Mouse (Mus musculus): ENCODE measurements around the gene Arhgdia. TPM values are rescaled to one million over a fixed set of nuclear protein-coding genes. Genes with fewer than 3 reads are reported as not detected.

Gene Arhgdia
- polyA plus RNA-seq, 1 experiment, result 760 TPM

GRCm38 (mm10) chr11:120624680-120625111 lies 43.3 kb upstream of the Arhgdia start:
- Histone ChIP-seq H3K4me3 (ENCODE audit: insufficient read depth, low read length) (peak overlapping the region; percentile 72), H3K27ac (ENCODE audit: insufficient read depth, low read depth, low read length) (peak overlapping the region; percentile 56), H3K4me1 (ENCODE audit: control insufficient read depth, insufficient read depth, low read length) (peaks cover 39% of the 10 kb centered on the region)
- TF ChIP-seq POLR2A (IDR thresholded peaks at IDR 0.05; ENCODE audit: borderline replicate concordance, low read depth, low read length) (no peak), CTCF (IDR thresholded peaks at IDR 0.05; ENCODE audit: low read depth, low read length) (no peak)

GRCm38 (mm10) chr11:120623961-120624679 lies 42.7 kb upstream of the Arhgdia start:
- H3K27ac ChIP-seq (ENCODE audit: insufficient read depth, low read depth, low read length), result peak overlapping the region; percentile 56
- peaks cover 38% of the 10 kb centered on the region for H3K4me1 ChIP-seq (ENCODE audit: control insufficient read depth, insufficient read depth, low read length)
- TF ChIP-seq CTCF (IDR thresholded peaks at IDR 0.05; ENCODE audit: low read depth, low read length), result no peak; the same call in 1 of the 2 replicates
- no peak for TF ChIP-seq POLR2A (IDR thresholded peaks at IDR 0.05; ENCODE audit: borderline replicate concordance, low read depth, low read length)
- H3K4me3 ChIP-seq (ENCODE audit: insufficient read depth, low read length), result peak overlapping the region; percentile 72

DNA sequence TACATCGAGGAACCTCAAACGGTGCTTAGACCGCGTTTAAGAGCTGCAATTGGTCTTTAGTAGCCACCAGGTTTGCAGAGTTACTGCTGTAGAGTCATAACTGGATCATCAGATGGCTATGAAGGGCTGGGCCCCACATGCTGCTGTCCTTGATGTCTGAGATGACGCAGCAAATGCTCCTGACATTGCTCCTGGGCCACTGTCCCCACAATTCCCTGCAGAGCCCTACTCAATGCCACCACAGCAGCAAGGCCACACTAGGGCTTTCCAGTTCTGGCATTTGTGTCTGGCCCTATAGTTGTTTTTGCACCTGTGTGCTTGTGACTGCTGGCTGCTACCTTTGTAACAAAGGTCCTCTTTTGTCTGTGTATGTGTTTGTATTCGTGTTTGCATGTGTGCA lies 41.4 kb upstream of the Arhgdia start:
- H3K4me1 ChIP-seq (ENCODE audit: control insufficient read depth, insufficient read depth, low read length), result peaks cover 31% of the 10 kb centered on the region
- H3K27ac ChIP-seq (ENCODE audit: insufficient read depth, low read depth, low read length), result no peak overlapping the region
- no peak overlapping the region for H3K4me3 ChIP-seq (ENCODE audit: insufficient read depth, low read length)

DNA sequence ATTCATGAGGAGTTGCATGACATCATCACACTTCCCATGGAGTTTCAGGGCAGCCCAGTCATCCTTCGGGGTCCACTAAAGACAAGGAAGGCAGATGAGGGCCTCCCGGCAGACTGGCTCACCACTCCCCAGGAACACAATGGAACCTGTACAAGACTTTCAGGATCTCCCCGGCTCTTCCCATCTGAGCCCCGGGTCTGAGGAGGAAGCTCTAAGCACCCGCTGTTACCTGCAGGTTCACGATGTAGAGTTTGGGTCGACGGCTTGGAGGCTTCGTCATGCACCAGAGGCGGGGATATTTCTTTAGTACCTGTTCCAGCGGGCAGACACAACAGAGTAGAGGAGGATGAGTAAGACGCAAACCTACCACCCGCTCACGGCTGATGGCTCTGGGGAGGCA lies 38.8 kb upstream of the Arhgdia start:
- no peak for TF ChIP-seq POLR2A (IDR thresholded peaks at IDR 0.05; ENCODE audit: borderline replicate concordance, low read depth, low read length)
- no peak for TF ChIP-seq CTCF (IDR thresholded peaks at IDR 0.05; ENCODE audit: low read depth, low read length)
- H3K4me3 ChIP-seq (ENCODE audit: insufficient read depth, low read length), result no peak overlapping the region
- peaks cover 18% of the 10 kb centered on the region for H3K4me1 ChIP-seq (ENCODE audit: control insufficient read depth, insufficient read depth, low read length)
- no peak overlapping the region for H3K27ac ChIP-seq (ENCODE audit: insufficient read depth, low read depth, low read length)

More for the DNA sequence above, 41.4 kb upstream of the Arhgdia start:
- no peak for TF ChIP-seq POLR2A (IDR thresholded peaks at IDR 0.05; ENCODE audit: borderline replicate concordance, low read depth, low read length)
- no peak for TF ChIP-seq CTCF (IDR thresholded peaks at IDR 0.05; ENCODE audit: low read depth, low read length)

GRCm38 (mm10) chr11:120618619-120619535 lies 37.5 kb upstream of the Arhgdia start:
- H3K4me3 ChIP-seq (ENCODE audit: insufficient read depth, low read length), result no peak overlapping the region
- TF ChIP-seq POLR2A (IDR thresholded peaks at IDR 0.05; ENCODE audit: borderline replicate concordance, low read depth, low read length) (no peak), CTCF (IDR thresholded peaks at IDR 0.05; ENCODE audit: low read depth, low read length) (no peak)
- H3K27ac ChIP-seq (ENCODE audit: insufficient read depth, low read depth, low read length), result no peak overlapping the region
- H3K4me1 ChIP-seq (ENCODE audit: control insufficient read depth, insufficient read depth, low read length), result peaks cover 18% of the 10 kb centered on the region

- Histone ChIP-seq H3K4me3 (ENCODE audit: insufficient read depth, low read length) (peak within 1 kb of the TSS; percentile 93), H3K4me1 (ENCODE audit: control insufficient read depth, insufficient read depth, low read length) (peaks cover 17% of the 10 kb centered on the region), H3K27ac (ENCODE audit: insufficient read depth, low read depth, low read length) (peak within 1 kb of the TSS; percentile 73)
- TF ChIP-seq CTCF (IDR thresholded peaks at IDR 0.05; ENCODE audit: low read depth, low read length) (no peak), POLR2A (IDR thresholded peaks at IDR 0.05; ENCODE audit: borderline replicate concordance, low read depth, low read length) (no peak)
These were observed 36.2 kb upstream of the Arhgdia start, which contains the start of gene Pcyt2 for GRCm38 (mm10) chr11:120617519-120618112. TSS of gene Pcyt2 (minus strand) at chr11:120617936.

DNA sequence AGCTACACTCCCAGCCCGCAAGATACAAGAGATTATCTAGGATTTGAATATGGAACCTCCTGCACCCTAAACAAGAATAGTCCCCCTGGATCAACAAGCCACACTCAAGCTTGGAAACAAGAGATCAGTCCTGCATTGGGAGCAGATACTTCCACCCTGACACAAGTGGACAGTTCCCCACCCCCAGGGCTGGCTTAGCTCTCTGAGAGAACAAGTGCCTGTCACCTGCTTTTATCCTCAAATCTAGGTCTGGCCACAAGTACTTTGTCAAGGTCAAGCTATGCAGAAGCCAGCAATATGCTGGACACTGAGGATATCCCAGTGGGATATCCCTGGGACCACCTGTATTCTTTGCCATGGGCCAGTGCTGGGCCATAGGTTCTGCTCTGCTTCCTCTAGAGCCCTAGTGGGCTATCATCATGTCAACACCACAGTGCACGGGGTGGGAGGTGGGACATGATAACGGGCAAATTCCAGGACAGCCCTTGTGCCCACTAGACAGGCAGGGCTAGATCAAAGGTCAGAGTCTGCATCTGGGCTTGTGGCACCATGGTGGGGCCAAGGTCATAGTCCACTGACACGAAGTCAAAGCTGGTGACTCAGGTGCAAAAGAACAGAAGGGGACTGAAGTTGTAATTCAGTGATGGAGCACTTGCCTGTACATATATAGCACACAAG lies 35.3 kb upstream of the Arhgdia start:
- TF ChIP-seq CTCF (IDR thresholded peaks at IDR 0.05; ENCODE audit: low read depth, low read length) (no peak), POLR2A (IDR thresholded peaks at IDR 0.05; ENCODE audit: borderline replicate concordance, low read depth, low read length) (no peak)
- peak overlapping the region; percentile 73 for H3K27ac ChIP-seq (ENCODE audit: insufficient read depth, low read depth, low read length)

DNA sequence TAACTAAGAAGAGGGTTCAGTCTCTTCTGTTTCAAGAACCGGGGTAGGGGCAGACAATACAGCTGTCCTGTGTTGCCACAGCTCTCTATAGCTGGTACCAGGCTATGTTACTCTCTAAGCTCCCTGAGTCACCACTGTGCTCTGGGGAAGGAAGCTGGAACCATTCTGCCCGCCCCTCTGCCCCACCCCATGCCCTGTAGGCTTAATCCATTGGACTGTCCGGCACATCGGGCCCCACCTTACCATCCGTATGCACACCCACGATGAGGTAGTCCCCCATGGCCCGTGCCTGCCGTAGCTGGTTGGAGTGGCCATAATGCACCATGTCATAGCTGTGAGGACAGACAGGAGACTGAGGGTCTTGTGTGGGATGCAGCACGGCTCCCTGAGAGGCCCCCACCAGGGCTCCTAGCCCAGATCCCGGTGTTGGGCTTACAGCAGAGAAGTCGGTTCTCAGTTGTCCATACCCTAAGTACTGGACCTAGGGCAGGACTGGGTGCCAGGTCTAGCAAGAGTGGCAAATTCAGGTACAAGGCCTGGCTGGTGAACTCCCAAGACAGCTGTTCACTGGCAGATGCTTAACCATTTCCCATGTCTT lies 34.3 kb upstream of the Arhgdia start:
- Histone ChIP-seq H3K4me3 (ENCODE audit: insufficient read depth, low read length) (peak overlapping the region; percentile 19; the same call in 1 of the 2 replicates), H3K4me1 (ENCODE audit: control insufficient read depth, insufficient read depth, low read length) (peaks cover 17% of the 10 kb centered on the region), H3K27ac (ENCODE audit: insufficient read depth, low read depth, low read length) (no peak overlapping the region)
- TF ChIP-seq POLR2A (IDR thresholded peaks at IDR 0.05; ENCODE audit: borderline replicate concordance, low read depth, low read length) (no peak), CTCF (IDR thresholded peaks at IDR 0.05; ENCODE audit: low read depth, low read length) (no peak)

More for the DNA sequence above, 35.3 kb upstream of the Arhgdia start:
- Histone ChIP-seq H3K4me3 (ENCODE audit: insufficient read depth, low read length) (peak overlapping the region; percentile 93), H3K4me1 (ENCODE audit: control insufficient read depth, insufficient read depth, low read length) (peaks cover 17% of the 10 kb centered on the region)

- H3K4me1 ChIP-seq (ENCODE audit: control insufficient read depth, insufficient read depth, low read length), result peaks cover 17% of the 10 kb centered on the region
- TF ChIP-seq CTCF (IDR thresholded peaks at IDR 0.05; ENCODE audit: low read depth, low read length) (no peak), POLR2A (IDR thresholded peaks at IDR 0.05; ENCODE audit: borderline replicate concordance, low read depth, low read length) (no peak)
- no peak overlapping the region for H3K4me3 ChIP-seq (ENCODE audit: insufficient read depth, low read length)
- H3K27ac ChIP-seq (ENCODE audit: insufficient read depth, low read depth, low read length), result no peak overlapping the region
These were observed 33.7 kb upstream of the Arhgdia start for GRCm38 (mm10) chr11:120615167-120615566.
